Mouse (Mus musculus) spleen, adult 2 months (tissue): ENCODE results near the gene Olfr1123. TPM values are rescaled to one million over a fixed set of nuclear protein-coding genes. Genes with fewer than 3 reads are reported as not detected.
"Not testable (repeated sequence)": the region's sequence is repeated elsewhere in the genome, so short reads cannot be mapped to it uniquely, and the experiment has no call there.

Experiments
- DNase-seq, 2 experiments: peaks; one replicate each; pipeline versions ENCODE4 v3.0.0 to v3.0.0-alpha.2; 2012 to 2021; ENCODE audit warnings: low spot score in 2 of 2, low read depth in 1 of 2
- H3K27ac ChIP-seq: fragments of 200-500 bp; 2 replicates; pipeline ENCODE4 v1.5.1; 2012; ENCODE audit warnings: low read length, inconsistent platforms; ENCODE audit not compliant: insufficient read depth
- H3K27me3 ChIP-seq: fragments of 200-500 bp; 2 replicates; pipeline ENCODE4 v1.6.1; 2012; ENCODE audit warnings: mild to moderate bottlenecking, moderate library complexity, low read length, inconsistent platforms; ENCODE audit not compliant: control insufficient read depth, insufficient read depth
- H3K36me3 ChIP-seq: fragments of 200-500 bp; 2 replicates; pipeline ENCODE4 v1.6.1; 2012; ENCODE audit warnings: mild to moderate bottlenecking, low read length, inconsistent platforms; ENCODE audit not compliant: control insufficient read depth, insufficient read depth
- H3K4me1 ChIP-seq: fragments of 200-500 bp; 2 replicates; pipeline ENCODE4 v1.6.1; 2011; ENCODE audit warnings: inconsistent platforms; ENCODE audit not compliant: control insufficient read depth, insufficient read depth, insufficient read length
- H3K4me3 ChIP-seq: fragments of 200-500 bp; 2 replicates; pipeline ENCODE4 v1.5.1; 2011; ENCODE audit warnings: mild to moderate bottlenecking, inconsistent platforms; ENCODE audit not compliant: insufficient read depth, insufficient read length; ENCODE audit errors: extremely low read depth
- CTCF ChIP-seq: fragments of 200-500 bp; IDR thresholded peaks from 2 replicates; pipeline ENCODE4 v1.5.1; 2011; ENCODE audit warnings: mild to moderate bottlenecking, inconsistent platforms; ENCODE audit not compliant: insufficient read depth, insufficient read length, insufficient replicate concordance; ENCODE audit errors: extremely low read depth
- POLR2A ChIP-seq: fragments of 200-500 bp; IDR thresholded peaks from 2 replicates; pipeline ENCODE4 v1.6.1; 2011; ENCODE audit warnings: low read depth, low read length, inconsistent platforms
- WGBS: fragments of 180-500 bp; shearing (Covaris S2); methylation state at CpG from one replicate; pipeline ENCODE4 v1.1.7; 2018; 5-methylcytosine and 5-hydroxymethylcytosine counted together
- polyA plus RNA-seq: library from polyadenylated mRNA; depleted of rRNA; stranded (reverse); fragments of >200 nt; gene quantifications from 2 replicates; pipeline ENCODE4 v1.2.3, GENCODE M21; 2012; rRNA removed

Olfr1123 gene
- not detected in 2 replicates for polyA plus RNA-seq

- no peaks in the 10 kb centered on the region for H3K4me1 ChIP-seq
- no peaks in the 10 kb centered on the region for H3K36me3 ChIP-seq
- TF ChIP-seq CTCF (no peak), POLR2A (no peak)
- 90% methylated on average over 1 of the region's 1 CpGs for WGBS
- H3K4me3 ChIP-seq, result no peak within 1 kb of the TSS
- DNase-seq, result no peak
- H3K27ac ChIP-seq, result no peak within 1 kb of the TSS
- H3K27me3 ChIP-seq, result no peaks in the 10 kb centered on the region; the same call in 1 of the 2 replicates
Observed at GRCm38 (mm10) chr2:87416335-87416734, at the start of gene Olfr1123. TSS of gene Olfr1123 (plus strand) at chr2:87416635.

GRCm38 (mm10) chr2:87369595-87369994 lies 46.8 kb upstream of the Olfr1123 start, which contains the start of gene Olfr1121:
TSS of gene Olfr1121 (plus strand) at chr2:87369895.
- H3K36me3 ChIP-seq, result no peaks in the 10 kb centered on the region
- DNase-seq, result no peak
- TF ChIP-seq POLR2A, result no peak
- 19% methylated on average over 1 of the region's 1 CpGs for WGBS
- H3K27ac ChIP-seq, result no peak within 1 kb of the TSS
- H3K4me3 ChIP-seq, result no peak within 1 kb of the TSS
- no peaks in the 10 kb centered on the region for H3K27me3 ChIP-seq
- H3K4me1 ChIP-seq, result no peaks in the 10 kb centered on the region

- Histone ChIP-seq H3K27me3 (no peaks in the 10 kb centered on the region), H3K27ac (no peak overlapping the region), H3K36me3 (no peaks in the 10 kb centered on the region), H3K4me3 (no peak overlapping the region), H3K4me1 (no peaks in the 10 kb centered on the region)
- 85% methylated on average over 4 of the region's 4 CpGs for WGBS
- no peak for DNase-seq
- no peak for TF ChIP-seq POLR2A
- TF ChIP-seq CTCF, result no peak
Observed at GRCm38 (mm10) chr2:87371726-87372125, 44.7 kb upstream of the Olfr1123 start.

GRCm38 (mm10) chr2:87383935-87384334 lies 32.5 kb upstream of the Olfr1123 start:
- H3K4me1 ChIP-seq, result no peaks in the 10 kb centered on the region
- no peaks in the 10 kb centered on the region for H3K27me3 ChIP-seq
- TF ChIP-seq CTCF, result no peak
- no peak for TF ChIP-seq POLR2A
- WGBS, result 66% methylated on average over 2 of the region's 2 CpGs
- no peak for DNase-seq
- H3K27ac ChIP-seq, result no peak overlapping the region
- H3K36me3 ChIP-seq, result no peaks in the 10 kb centered on the region
- no peak overlapping the region for H3K4me3 ChIP-seq

- Histone ChIP-seq H3K4me3 (no peak within 1 kb of the TSS; the same call in 1 of the 2 replicates), H3K4me1 (no peaks in the 10 kb centered on the region), H3K36me3 (no peaks in the 10 kb centered on the region), H3K27me3 (no peaks in the 10 kb centered on the region), H3K27ac (no peak within 1 kb of the TSS)
- TF ChIP-seq POLR2A (no peak), CTCF (no peak)
- WGBS, result 88% methylated on average over 2 of the region's 2 CpGs
- DNase-seq, result no peak
Observed at GRCm38 (mm10) chr2:87385549-87385948, 30.9 kb upstream of the Olfr1123 start, which contains the start of gene Olfr1122. TSS of gene Olfr1122 (plus strand) at chr2:87385849.

GRCm38 (mm10) chr2:87393605-87394004 lies 22.8 kb upstream of the Olfr1123 start:
- not testable (repeated sequence) for H3K4me1 ChIP-seq, DNase-seq, H3K4me3 ChIP-seq, H3K27me3 ChIP-seq, H3K27ac ChIP-seq, H3K36me3 ChIP-seq
- WGBS, result 88% methylated on average over 5 of the region's 5 CpGs

GRCm38 (mm10) chr2:87394686-87395085 lies 21.7 kb upstream of the Olfr1123 start:
- DNase-seq, H3K4me1 ChIP-seq, H3K27me3 ChIP-seq, H3K36me3 ChIP-seq, H3K4me3 ChIP-seq, H3K27ac ChIP-seq: not testable (repeated sequence)
- WGBS, result 87% methylated on average over 7 of the region's 7 CpGs
